Mouse (Mus musculus): Measurements from ENCODE around the gene Nfam1.

GRCm38 (mm10) chr15:83071752-83072151 lies 38.6 kb upstream of the Nfam1 start:
- TF ChIP-seq CTCF (IDR thresholded peaks at IDR 0.05) (peak; percentile 34; the same call in 1 of the 2 replicates), EP300 (IDR thresholded peaks at IDR 0.05) (no peak)

Measured in lung, postnatal 0 days (tissue).